Mouse (Mus musculus): ENCODE measurements at regions not wholly inside any gene's neighbourhood (a gene's known extent, or its start where the extent isn't known, plus 50 kb on each side); places are given as distances from the start of the nearest gene placed in this dataset.

DNA sequence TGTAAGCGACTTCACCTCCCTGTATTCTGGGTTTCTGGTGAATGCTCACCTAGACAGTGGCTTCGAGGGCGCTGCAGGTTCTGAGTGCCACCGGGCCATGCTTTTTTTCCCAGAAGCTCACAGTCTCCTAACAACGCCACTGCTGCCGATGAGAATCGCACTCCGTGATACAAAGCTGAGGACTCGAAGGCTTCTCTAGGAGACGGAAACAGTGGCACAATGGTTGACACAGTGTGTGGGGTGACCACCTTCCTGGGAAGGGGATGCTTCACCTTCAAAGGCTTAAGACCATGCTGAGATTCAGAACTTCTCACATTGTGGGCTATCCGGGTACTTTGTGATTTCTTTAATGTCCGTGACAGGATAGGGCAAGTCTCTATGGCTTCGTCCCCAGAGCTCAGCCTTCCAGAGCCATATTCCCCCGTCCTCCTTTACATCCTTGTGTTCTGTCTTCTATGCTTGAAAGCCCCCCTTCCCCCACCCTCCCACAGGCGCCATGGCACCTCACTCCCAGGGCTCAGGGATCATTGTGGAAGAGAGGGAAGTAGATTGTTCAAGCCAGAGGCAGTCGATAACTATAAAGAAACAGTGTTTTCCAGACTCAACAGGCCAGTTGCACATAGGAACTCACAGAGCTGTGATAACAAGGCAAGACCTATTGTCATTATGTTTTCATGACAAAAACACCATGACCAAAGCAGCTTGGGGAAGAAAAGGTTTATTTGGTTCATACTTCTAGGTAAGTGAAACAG is 79.3 kb upstream of the Cpm start:
- WGBS = 81% methylated on average over 16 of the region's 16 CpGs
- ATAC-seq (ENCODE audit: low FRiP score) = no peak

DNA sequence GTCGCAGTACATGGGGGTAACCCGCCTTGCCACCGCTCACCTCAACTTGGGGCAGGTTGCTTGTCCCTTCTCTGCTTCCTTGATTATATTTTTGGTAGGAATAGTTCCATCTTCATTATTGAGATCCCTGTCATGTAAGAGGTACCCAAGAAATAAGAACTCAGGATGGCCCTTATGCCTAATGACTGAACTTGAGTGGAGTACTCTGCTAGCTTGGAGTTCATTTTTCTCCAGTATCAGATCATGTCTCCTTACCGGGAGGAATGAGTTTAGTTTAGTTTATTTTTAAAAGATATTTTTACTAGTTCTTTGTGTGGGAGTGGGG is 79.8 kb upstream of the Cpm start:
- Histone ChIP-seq H3K36me3 (ENCODE audit: control insufficient read depth, insufficient read depth, low read length) (no peaks in the 10 kb centered on the region), H3K4me2 (no peak overlapping the region), H3K9me3 (ENCODE audit: control insufficient read depth, low read length) (no peaks in the 10 kb centered on the region), H3K27ac (ENCODE audit: low read depth, low read length) (no peak overlapping the region), H3K4me3 (ENCODE audit: low read depth, low read length) (no peak overlapping the region), H3K4me1 (ENCODE audit: control insufficient read depth, insufficient read depth, low read length) (no peaks in the 10 kb centered on the region), H3K9ac (ENCODE audit: low read length) (no peak overlapping the region), H3K27me3 (ENCODE audit: control insufficient read depth, insufficient read depth, low read length) (no peaks in the 10 kb centered on the region)
- WGBS = 96% methylated on average over 4 of the region's 4 CpGs
- ATAC-seq (ENCODE audit: low FRiP score) (no peak), DNase-seq (ENCODE audit: low spot score, missing footprints) (no peak)

More for the DNA sequence above, 79.3 kb upstream of the Cpm start:
- Histone ChIP-seq H3K9ac (ENCODE audit: low read length) (no peak overlapping the region), H3K27me3 (ENCODE audit: control insufficient read depth, insufficient read depth, low read length) (no peaks in the 10 kb centered on the region), H3K27ac (ENCODE audit: low read depth, low read length) (no peak overlapping the region), H3K4me3 (ENCODE audit: low read depth, low read length) (no peak overlapping the region), H3K4me2 (no peak overlapping the region), H3K9me3 (ENCODE audit: control insufficient read depth, low read length) (no peaks in the 10 kb centered on the region), H3K4me1 (ENCODE audit: control insufficient read depth, insufficient read depth, low read length) (no peaks in the 10 kb centered on the region), H3K36me3 (ENCODE audit: control insufficient read depth, insufficient read depth, low read length) (no peaks in the 10 kb centered on the region)
- DNase-seq (ENCODE audit: low spot score, missing footprints) = no peak

DNA sequence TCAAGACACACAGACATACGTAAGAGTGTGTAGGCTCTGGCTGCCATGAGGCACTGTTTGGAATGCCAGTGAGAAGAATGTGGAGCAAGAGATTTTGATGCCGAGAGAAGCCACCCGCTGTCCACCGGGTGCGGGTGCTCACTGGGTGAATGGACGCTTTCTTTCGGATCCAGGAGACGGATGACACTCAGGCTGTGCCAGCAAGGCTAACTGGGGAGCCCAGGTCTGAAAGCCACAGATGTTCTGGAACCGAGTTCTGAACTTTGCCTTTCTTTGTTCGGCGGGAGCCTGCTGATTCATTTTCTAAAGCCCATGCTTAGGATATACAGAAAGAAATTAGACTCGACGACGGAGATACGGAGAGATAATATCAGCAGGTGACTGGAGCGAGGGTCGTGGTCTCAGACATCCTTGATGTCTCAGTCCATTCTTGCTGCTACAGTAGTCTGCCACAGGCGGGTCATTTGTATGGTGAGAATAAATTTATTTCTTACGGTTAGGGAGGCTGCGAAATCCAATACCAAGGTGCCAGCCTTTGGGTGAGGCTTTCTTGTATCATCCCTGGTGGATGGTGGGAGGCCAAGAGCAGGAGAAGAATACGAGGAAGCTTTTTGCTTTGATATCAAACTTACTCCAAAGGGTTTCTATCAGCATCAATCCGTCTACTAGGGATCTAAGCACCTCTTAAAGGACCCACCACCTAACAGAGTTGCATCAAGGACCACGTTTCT is 80.4 kb upstream of the Cpm start:
- 90% methylated on average over 23 of the region's 23 CpGs for WGBS
- H3K27ac ChIP-seq (ENCODE audit: low read depth, low read length) = no peak overlapping the region
- H3K4me3 ChIP-seq (ENCODE audit: low read depth, low read length) = no peak overlapping the region
- H3K9ac ChIP-seq (ENCODE audit: low read length) = no peak overlapping the region
- DNase-seq (ENCODE audit: low spot score, missing footprints) = no peak
- H3K4me1 ChIP-seq (ENCODE audit: control insufficient read depth, insufficient read depth, low read length) = no peaks in the 10 kb centered on the region
- H3K27me3 ChIP-seq (ENCODE audit: control insufficient read depth, insufficient read depth, low read length) = no peaks in the 10 kb centered on the region
- no peaks in the 10 kb centered on the region for H3K9me3 ChIP-seq (ENCODE audit: control insufficient read depth, low read length)
- no peak overlapping the region for H3K4me2 ChIP-seq
- ATAC-seq (ENCODE audit: low FRiP score) = no peak
- no peaks in the 10 kb centered on the region for H3K36me3 ChIP-seq (ENCODE audit: control insufficient read depth, insufficient read depth, low read length)

DNA sequence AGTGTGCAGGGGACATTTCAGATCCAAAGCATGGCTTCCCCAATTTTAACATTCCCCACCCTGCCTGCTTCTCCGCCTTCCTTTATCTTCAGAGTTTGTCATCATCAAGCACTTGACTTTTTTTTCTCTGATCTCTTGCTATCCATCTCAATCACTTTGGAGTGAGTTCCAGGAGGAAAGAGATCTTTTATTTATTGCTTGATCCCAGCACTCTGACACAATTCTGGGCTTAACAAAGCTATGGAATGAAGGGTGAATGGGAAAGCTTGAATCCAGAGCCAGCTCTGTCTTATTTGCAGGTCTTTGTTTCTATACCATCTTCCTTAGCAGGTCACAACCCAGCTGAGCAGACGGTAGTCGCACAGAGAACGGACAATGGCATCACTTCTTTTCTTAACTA is 81.0 kb upstream of the Cpm start:
- Histone ChIP-seq H3K4me2 (no peak overlapping the region), H3K9ac (ENCODE audit: low read length) (no peak overlapping the region), H3K9me3 (ENCODE audit: control insufficient read depth, low read length) (no peaks in the 10 kb centered on the region), H3K36me3 (ENCODE audit: control insufficient read depth, insufficient read depth, low read length) (no peaks in the 10 kb centered on the region), H3K4me3 (ENCODE audit: low read depth, low read length) (no peak overlapping the region), H3K4me1 (ENCODE audit: control insufficient read depth, insufficient read depth, low read length) (no peaks in the 10 kb centered on the region), H3K27me3 (ENCODE audit: control insufficient read depth, insufficient read depth, low read length) (no peaks in the 10 kb centered on the region), H3K27ac (ENCODE audit: low read depth, low read length) (no peak overlapping the region)
- ATAC-seq (ENCODE audit: low FRiP score) = no peak
- no peak for DNase-seq (ENCODE audit: low spot score, missing footprints)
- WGBS = 95% methylated on average over 4 of the region's 4 CpGs

DNA sequence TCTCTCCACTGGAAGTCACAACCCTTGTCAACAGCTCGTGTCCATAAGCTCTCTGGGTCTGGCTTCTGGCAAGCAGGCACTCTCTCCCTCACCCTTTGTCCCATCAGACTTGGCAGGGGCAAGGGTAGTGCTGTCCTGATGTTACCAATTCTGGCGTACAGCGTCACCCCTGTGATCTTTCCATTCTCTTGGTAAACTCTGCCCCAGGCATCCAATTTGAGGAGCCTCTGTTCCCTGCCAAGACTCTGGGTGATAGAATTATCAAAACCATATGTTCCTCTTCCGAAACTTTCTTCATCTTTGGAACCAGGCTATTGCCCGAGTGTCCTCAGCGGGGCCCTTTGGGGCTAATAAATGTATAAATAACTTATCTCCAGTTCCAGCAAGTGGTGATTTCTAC is 82.0 kb upstream of the Cpm start:
- H3K4me3 ChIP-seq (ENCODE audit: low read depth, low read length) = no peak overlapping the region
- H3K27me3 ChIP-seq (ENCODE audit: control insufficient read depth, insufficient read depth, low read length) = no peaks in the 10 kb centered on the region
- no peak overlapping the region for H3K27ac ChIP-seq (ENCODE audit: low read depth, low read length)
- no peak overlapping the region for H3K9ac ChIP-seq (ENCODE audit: low read length)
- 82% methylated on average over 6 of the region's 6 CpGs for WGBS
- H3K4me1 ChIP-seq (ENCODE audit: control insufficient read depth, insufficient read depth, low read length) = no peaks in the 10 kb centered on the region
- no peaks in the 10 kb centered on the region for H3K36me3 ChIP-seq (ENCODE audit: control insufficient read depth, insufficient read depth, low read length)
- H3K9me3 ChIP-seq (ENCODE audit: control insufficient read depth, low read length) = no peaks in the 10 kb centered on the region
- DNase-seq (ENCODE audit: low spot score, missing footprints) (no peak), ATAC-seq (ENCODE audit: low FRiP score) (no peak)
- no peak overlapping the region for H3K4me2 ChIP-seq

DNA sequence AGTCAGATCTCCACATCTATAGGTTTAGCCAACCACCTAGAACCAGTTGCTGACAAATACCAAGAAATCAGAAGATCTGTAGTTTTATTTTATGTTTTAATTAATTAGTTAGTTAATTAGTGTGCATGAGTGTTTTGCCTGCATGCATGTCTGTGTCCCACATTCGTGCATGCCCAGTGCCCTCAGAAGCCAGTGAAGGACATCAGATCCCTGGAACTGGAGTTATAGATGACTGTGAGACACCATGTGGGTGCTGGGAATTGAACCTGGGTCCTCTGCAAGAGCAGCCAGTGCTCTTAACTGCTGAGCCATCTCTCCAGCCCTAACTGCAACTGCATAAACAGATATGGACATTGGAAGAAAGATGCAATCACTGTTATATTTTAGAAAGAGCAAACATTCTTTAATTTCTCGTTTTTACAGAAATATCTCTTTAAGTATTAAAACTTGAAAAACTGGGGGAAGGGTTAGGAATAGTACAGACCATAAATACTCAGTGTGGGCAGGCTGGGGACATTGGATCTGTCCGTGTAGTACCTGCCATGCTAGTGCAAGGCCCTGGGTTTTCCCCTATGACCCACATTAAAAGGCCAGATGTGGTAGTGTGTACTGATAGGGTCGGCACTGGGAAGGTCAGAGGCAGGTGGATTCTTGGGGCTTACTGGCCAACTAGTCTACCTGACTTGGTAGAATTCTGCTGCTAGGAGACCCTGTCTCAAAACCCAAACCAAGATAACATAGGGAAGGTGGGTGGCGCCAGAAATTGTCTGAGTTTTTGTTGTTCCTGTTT is 83.3 kb upstream of the Cpm start:
- Histone ChIP-seq H3K4me1 (ENCODE audit: control insufficient read depth, insufficient read depth, low read length) (no peaks in the 10 kb centered on the region), H3K9me3 (ENCODE audit: control insufficient read depth, low read length) (no peaks in the 10 kb centered on the region), H3K27ac (ENCODE audit: low read depth, low read length) (no peak overlapping the region), H3K4me2 (no peak overlapping the region), H3K36me3 (ENCODE audit: control insufficient read depth, insufficient read depth, low read length) (no peaks in the 10 kb centered on the region), H3K4me3 (ENCODE audit: low read depth, low read length) (no peak overlapping the region), H3K9ac (ENCODE audit: low read length) (no peak overlapping the region), H3K27me3 (ENCODE audit: control insufficient read depth, insufficient read depth, low read length) (no peaks in the 10 kb centered on the region)
- 91% methylated on average over 5 of the region's 5 CpGs for WGBS
- no peak for DNase-seq (ENCODE audit: low spot score, missing footprints)
- ATAC-seq (ENCODE audit: low FRiP score) = no peak

- Histone ChIP-seq H3K9ac (ENCODE audit: low read length) (no peak overlapping the region), H3K4me2 (peak overlapping the region; percentile 9; the same call in 1 of the 2 replicates), H3K9me3 (ENCODE audit: control insufficient read depth, low read length) (no peaks in the 10 kb centered on the region), H3K4me1 (ENCODE audit: control insufficient read depth, insufficient read depth, low read length) (no peaks in the 10 kb centered on the region), H3K36me3 (ENCODE audit: control insufficient read depth, insufficient read depth, low read length) (no peaks in the 10 kb centered on the region), H3K4me3 (ENCODE audit: low read depth, low read length) (no peak overlapping the region), H3K27ac (ENCODE audit: low read depth, low read length) (no peak overlapping the region), H3K27me3 (ENCODE audit: control insufficient read depth, insufficient read depth, low read length) (no peaks in the 10 kb centered on the region)
- 0 out of 2 replicates have a peak, but pooled peaks have one; percentile 27 for ATAC-seq (ENCODE audit: low FRiP score)
- WGBS = 49% methylated on average over 15 of the region's 15 CpGs
- DNase-seq (ENCODE audit: low spot score, missing footprints) = peak; percentile 88
Measured at GRCm38 (mm10) chr10:117544680-117545546, 84.4 kb upstream of the Cpm start.

GRCm38 (mm10) chr10:117543995-117544679 is 85.2 kb upstream of the Cpm start:
- no peak for ATAC-seq (ENCODE audit: low FRiP score)
- no peak overlapping the region for H3K27ac ChIP-seq (ENCODE audit: low read depth, low read length)
- no peaks in the 10 kb centered on the region for H3K27me3 ChIP-seq (ENCODE audit: control insufficient read depth, insufficient read depth, low read length)
- H3K9me3 ChIP-seq (ENCODE audit: control insufficient read depth, low read length) = no peaks in the 10 kb centered on the region
- H3K4me2 ChIP-seq = peak overlapping the region; percentile 9; the same call in 1 of the 2 replicates
- no peaks in the 10 kb centered on the region for H3K4me1 ChIP-seq (ENCODE audit: control insufficient read depth, insufficient read depth, low read length)
- no peak for DNase-seq (ENCODE audit: low spot score, missing footprints)
- no peak overlapping the region for H3K4me3 ChIP-seq (ENCODE audit: low read depth, low read length)
- H3K36me3 ChIP-seq (ENCODE audit: control insufficient read depth, insufficient read depth, low read length) = no peaks in the 10 kb centered on the region
- WGBS = 81% methylated on average over 13 of the region's 13 CpGs
- no peak overlapping the region for H3K9ac ChIP-seq (ENCODE audit: low read length)
